Mouse (Mus musculus) adrenal gland, adult 2 months (tissue): ENCODE data around the gene Il13ra1. TPM values are rescaled to one million over a fixed set of nuclear protein-coding genes. Genes with fewer than 3 reads are reported as not detected.

ENCODE experiments used
- DNase-seq: peaks from one replicate; pipeline ENCODE4 v3.0.0; 2021
- long read RNA-seq: library from polyadenylated mRNA; stranded (forward); transcript quantifications from one replicate; pipeline ENCODE4 v2.0.0, GENCODE M21; 2021
- polyA plus RNA-seq: library from polyadenylated mRNA; depleted of rRNA; stranded (reverse); fragments of >200 nt; gene quantifications from 2 replicates; pipeline ENCODE4 v1.2.3, GENCODE M21; 2012; rRNA removed
- total RNA-seq, 2 experiments: library from RNA; stranded (reverse); gene quantifications; 2 replicates each; pipeline ENCODE4 v1.2.3; 2021

Gene Il13ra1
- 10 to 100 TPM in 1 of 2 experiments, 1 to 10 TPM in 1; 7.8 to 17.3 TPM for total RNA-seq
- polyA plus RNA-seq: 1.4 and 2.9 TPM in 2 replicates
- long read RNA-seq, partial matches to known transcripts: 0 of 2 reads
- long read RNA-seq, other reads (novel, unspliced or antisense): 0 of 2 reads

DNA sequence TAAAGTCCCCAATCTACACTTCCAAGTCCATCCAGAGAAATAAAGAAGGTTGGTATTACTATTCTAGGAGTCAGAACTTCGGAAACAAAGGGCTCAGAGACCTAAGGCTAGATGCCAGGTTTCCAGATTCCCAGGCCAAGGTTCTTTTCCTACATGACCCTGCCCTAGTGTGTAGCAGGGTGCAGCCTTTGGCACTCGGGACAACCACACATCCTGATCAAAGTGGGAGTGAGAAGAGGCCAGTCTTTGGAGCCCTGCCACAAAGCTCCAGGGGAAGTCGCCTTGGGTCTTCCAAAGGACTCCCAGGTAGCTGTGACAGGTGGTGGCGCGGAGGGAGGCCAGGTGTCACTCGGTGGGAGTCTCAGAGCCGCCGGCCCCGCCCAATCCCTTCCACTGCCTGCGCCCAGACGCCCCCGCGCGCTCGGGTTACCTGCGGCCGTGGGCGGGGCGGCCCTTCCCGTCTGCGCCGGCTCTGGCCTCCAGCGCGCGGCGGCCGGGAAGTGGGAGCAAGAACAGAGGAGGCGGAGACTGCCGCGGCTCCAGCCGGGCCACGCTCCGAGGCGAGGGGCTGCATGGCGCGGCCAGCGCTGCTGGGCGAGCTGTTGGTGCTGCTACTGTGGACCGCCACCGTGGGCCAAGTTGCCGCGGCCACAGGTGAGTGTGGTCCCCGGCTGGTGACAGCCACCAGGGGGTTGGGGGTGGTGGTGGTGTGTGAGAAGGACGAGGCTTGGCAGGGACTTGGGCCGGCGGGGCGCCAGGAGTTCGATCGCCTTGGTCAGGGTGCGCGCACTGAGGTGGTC is at the start of gene Il13ra1:
Gene Il13ra1, plus strand, starts transcription at position 489 of the 800 bp plus-strand sequence.
- DNase-seq: peak; percentile 61

DNA sequence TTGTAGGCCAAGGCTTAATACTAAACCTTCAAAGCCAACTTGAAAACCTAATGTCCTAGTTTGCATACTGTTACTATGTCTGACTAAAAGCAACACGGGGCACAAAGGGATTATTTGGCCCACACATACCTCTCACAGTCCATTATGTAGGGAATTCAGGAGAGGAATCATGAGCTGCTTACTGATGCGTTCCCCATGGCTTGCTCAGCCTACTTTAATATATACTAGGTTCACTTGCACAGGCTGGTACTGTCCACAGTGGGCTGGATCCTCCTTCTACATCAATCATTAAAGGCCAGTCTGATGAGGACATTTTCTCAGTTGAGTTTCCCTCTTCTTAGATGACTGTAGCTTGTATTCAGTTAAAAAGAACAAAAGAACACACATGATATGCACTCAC is 37.9 kb upstream of the Il13ra1 start:
- no peak for DNase-seq

DNA sequence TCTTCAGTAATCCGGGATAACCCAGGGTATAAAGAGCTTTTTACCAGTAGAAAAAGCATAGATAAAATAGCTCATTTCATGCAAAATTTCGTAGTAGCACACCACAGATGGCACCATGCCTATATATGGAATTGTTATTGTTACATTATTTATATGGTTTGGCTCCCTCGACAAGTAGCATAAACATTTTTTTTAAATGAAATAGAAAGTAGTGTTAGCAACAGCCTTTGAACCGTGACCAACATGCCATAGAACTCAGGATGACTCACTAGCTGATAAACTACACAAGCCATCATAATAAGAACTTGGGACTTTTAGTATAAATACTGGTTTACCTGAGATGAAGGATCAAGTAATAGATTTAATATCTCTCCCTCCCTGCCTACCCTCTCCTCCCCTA is 34.7 kb upstream of the Il13ra1 start:
- DNase-seq: no peak

DNA sequence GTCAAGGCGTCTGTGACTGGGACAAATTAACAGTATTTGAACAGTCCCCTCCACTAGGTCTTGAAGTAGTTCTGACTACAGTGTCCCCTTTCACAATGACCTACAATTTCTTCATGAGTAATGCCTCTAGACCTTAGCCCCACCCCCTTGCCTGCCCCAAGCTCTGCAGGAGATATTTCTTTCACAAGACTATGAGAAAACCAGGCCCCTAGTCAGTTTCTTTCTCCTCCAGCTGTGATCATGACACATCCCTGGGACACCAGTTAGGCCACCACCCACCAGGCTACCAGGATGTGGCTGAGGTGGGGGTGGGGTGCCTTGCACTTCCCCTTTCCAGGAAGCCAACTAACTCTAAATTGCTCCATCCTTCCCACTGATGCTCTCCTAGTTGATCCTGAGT is 29.0 kb upstream of the Il13ra1 start:
- DNase-seq: peak; percentile 45

DNA sequence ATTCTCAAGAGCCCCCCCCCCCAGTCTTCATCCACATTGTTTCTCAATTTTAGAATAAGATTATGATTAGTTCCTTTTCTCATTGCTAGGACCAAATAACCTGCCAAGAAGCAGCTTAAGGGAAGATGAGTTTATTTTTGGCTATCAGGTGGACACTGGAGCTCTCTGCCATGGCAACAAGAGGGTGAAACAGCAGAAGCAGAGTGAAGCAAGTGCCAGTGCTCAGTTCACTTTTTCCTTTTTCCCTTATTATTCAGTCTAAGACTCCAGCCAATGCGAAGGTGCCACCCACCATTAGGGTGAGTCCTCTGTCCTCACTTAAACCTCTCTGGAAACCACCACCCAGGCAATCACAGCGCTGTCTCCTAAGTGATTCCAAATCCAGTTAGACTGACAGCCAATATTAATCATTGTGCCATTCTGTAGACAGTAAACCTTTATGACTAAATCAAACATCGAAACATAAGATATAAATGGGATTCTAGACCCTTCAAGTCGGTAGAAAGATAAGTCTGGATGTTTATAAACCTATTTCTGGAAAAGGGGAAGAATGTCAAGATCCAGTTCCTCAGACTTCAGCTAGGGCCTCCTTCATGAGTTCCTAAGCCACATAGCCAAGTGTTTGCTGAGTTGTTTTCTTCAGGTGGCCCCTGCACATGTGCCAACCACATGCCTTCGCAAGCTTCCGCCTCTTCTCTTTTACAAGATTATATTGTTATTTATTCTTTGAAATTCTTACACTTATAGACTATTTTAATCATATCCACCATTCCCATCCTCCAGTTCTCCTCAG is 23.2 kb upstream of the Il13ra1 start:
- no peak for DNase-seq

DNA sequence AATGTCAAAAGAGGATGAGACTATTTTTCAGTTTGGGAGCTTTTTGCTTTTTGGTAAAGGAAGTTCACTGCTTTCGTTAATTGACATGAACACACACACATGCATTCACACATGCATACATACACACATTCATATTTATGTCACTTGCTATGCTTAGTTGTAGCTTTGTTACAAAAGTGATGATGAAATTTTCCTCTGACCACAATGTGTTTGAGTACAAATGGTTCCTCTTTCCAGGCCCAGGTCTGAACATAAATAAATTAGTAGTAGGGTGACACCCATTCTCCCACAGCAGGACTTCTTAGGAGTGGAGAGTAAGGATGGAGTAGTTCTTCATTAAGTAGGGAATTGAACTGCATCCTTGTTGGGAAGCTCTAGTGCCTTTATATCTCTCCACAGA is 11.0 kb upstream of the Il13ra1 start:
- no peak for DNase-seq

DNA sequence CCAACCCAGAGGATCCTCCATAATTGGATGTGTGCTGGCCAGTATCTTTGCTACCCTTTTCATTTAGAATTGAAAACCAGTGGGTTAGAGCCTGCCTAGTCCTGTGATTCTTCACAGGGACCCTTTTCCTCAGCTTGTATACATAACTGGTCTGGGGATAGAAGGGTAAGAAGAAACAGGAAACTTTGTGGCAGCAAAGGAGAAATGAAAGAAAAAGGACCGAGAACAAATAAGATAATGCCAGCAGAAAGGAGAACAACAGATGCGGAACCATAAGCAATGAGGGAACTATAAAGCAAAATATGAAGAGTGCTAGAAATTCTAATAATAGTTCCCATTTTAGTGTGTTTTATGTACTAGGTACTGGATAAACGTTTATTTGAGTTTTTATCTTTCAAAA is 10.6 kb upstream of the Il13ra1 start:
- no peak for DNase-seq

DNA sequence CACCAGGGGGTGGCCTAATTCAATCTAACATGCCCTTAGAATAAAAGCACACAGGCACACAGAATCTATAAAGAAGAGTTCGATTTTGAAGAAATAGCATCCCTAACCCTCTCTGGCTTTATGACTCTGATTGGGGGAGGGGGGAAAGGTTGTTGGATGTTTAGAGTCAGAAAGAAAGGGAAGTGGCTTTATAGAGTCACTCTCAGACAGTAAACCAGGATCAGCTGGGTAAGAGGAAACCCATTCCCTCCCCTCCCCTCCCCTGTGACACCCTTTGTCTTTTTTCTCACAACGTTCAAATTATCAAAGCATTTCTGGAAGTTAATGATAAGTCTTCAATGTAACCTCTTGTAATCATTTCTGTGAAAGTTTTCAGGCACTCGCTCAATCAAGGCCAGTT is 3.3 kb upstream of the Il13ra1 start:
- no peak for DNase-seq

DNA sequence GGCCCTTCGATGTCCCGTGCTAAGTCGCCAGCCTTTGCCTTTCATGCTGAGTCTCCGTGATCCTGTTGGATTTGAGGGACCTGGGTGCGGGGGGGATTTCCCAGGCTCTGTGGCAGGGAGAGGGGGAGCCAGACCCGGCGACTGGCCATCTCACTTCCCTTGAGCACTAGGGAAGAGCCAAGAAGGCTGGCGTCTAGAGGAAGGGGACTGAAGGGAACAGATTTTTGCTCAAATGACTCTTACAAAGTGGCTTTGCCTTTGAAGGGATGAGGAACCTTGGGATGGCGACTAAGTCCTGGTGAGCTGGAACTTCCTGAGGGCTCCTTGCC is 476 bp downstream of the Il13ra1 start:
- DNase-seq: no peak

DNA sequence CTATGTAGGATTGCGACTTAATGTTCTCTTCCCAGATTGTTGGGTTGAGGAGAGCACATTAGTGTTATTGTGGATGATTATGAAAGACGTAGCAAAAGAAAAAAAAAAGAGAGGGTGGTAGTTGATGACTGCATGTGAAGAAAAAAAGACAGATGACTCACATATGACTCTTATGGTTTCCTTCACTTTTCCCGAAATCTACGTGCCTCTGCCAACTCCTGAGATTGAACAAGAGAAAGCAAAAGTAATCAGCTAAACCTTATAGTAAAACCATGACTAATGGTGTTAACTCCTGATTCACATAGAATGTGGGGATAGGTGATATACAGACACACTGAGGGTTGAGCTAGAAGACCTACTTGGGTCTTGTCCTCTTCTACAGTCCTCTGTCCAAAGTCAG is 3.3 kb downstream of the Il13ra1 start:
- DNase-seq: no peak

DNA sequence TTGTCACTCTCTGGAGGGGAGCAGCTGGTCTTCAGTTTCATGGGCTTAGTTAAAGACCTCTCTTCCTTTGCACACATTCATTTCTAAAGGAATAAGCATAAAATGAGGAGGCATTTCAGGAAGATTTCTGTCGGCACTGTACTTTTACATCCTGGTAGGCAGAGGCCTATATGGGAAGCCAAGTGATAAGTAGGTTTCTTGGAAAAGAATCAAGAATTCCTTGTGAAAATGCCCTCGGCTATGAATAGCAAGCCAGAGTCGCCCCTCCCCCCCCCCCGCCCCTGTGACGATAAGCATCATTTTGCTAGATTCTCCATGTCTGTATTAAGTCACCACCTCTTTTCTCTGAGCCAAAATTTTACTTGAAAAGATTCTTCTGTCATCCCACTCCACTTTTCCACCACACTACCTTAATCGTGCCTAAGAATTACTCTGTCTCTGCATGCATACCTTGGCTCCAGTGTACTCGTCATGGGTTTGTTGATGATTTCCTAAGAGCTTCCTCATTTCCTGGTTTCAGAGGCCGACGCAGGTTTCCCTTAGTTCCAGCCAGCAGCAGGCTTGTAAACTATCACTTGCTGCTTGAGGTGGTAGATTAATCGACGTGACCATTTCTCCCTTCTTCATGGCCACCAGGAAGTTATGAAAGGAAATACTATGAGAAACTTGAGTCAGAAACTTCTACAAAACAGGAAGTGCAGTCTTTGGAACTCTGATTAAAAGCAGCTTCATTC is 17.3 kb downstream of the Il13ra1 start:
- no peak for DNase-seq

DNA sequence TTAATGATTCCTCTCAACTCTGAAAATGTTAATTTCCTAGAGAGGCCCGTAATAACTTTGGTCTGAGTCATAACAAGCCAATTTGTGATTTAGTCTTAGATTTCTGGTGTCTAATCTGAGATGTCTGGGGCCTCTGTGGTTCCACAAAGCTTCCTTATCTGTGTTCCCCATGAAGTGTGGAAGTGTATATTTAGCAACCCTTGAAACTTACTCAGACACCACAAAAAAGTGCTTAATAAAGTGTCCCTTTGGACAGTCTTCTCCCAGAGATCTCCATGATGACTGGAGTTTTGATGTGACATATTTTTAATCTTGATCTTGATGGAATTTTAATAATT is 17.8 kb downstream of the Il13ra1 start:
- no peak for DNase-seq

DNA sequence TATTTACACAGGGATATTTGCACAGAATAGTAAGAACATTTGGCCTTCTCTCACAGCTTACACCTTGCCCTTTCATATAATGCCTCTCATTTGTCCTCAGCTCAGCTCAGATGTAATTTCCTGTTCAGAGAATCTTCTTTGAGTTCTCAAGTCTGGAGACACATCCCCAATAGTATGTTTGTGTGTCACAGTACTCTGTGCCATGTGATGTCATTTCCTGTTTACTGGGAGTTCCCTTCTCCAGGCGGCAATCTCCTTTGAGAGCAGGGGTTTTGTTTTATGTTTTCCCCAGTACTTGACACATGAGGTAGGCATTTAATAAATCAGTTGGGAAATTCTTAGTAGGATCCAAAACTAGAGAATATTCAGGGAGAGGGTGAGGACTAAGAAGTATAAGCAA is 24.4 kb downstream of the Il13ra1 start:
- DNase-seq: no peak

DNA sequence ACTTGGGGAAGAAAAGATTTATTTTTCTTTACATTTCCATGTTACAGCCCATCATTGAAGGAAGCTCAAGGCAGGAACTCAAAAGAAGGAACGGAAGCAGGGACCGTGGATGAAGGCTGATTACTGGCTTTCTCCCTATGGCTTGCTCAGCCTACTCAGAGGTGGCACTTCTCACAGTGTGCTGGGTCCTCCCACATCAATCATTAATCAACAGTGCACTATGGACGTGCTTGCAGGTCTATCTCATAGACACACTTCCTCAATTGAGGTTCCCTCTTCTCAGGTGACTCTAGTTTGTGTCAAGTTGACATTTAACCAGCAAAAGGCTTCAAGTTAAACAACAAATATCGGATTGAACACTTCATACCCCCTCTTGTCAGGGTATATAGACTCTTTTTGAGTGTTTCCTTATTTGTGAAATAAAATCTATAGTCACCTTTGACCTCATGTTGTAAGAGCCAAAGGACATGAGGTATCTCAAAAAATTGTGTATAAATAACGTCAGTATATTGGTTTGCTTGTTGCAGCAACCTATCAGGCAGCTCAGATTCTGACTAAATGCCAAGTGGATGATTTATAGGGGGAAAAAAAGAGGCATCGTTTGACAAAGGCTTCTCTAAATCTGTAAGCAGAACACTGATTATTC is 30.2 kb downstream of the Il13ra1 start:
- no peak for DNase-seq

DNA sequence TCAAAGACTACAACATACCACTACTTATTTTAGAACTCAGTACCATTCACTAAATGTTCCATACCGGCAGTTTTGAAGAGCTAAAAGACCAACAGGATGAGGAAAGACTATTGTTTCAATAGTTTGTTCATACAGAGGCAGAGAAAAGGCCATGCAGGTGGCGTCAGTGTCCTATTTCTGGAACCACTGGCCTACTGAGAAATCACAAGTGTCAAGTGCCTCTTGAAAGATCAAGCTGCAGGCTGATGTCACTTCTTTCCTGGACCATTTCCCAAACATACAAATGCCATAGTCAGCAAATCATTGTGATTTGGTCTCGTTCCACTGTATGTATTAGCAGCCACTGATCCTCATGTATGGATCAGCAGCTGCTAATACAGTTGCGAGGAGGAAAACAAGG is 34.8 kb downstream of the Il13ra1 start:
- DNase-seq: no peak

DNA sequence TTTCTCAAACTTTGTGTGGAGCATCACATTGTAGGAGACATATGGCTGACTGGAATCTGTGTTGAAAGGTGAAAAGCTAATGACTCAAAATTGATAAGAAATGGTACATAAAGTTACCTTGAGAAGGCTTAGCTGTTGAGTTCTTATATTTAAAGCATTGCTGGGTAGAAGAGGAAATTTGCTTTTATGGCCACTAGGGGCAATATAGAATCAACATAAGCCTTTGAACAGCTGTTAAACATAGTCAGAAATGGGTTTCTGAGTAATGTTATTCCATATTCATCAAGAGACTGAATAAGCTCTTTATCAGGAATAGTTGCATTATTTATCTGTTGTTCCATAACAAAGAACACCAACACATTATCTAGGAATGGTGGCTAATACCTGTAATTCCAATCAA is 38.2 kb downstream of the Il13ra1 start:
- no peak for DNase-seq

DNA sequence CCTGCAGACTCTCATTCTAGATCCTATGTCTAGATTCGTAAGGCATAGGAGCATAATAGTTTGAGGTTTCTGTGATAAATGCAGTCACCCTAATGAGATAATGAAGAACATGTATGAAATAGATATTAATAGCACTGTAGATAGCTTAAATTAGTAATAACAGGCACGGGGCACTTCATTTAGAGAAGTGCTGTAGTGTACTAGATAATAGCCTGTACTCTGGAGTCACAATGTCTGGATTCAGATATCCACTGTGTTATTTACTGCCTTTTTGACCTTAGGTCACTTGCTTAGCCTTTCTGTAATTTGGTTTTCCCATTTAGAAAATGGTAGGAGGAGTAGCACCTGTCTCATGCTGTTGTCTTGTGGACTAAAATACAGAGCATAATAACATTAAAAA is 44.8 kb downstream of the Il13ra1 start:
- DNase-seq: no peak

DNA sequence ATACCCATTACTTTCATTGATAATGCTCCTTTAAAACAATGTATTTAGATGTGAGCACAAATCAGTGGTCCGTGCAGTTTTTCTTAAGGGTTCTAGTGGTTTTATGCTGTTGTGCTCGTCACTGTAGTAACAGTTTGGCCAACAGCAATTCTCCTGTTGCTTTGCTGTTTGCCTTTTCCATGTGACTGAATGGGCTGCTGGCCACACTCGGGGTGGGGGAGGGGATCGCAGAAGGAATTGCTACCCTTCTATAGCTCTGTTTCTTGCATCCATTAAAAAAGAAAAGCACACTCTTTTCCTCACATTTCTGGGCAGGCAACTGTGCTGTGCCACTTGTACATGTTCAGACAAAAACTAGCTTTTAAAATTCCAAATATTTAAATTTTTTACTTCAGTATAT is 49.7 kb downstream of the Il13ra1 start:
- no peak for DNase-seq

DNA sequence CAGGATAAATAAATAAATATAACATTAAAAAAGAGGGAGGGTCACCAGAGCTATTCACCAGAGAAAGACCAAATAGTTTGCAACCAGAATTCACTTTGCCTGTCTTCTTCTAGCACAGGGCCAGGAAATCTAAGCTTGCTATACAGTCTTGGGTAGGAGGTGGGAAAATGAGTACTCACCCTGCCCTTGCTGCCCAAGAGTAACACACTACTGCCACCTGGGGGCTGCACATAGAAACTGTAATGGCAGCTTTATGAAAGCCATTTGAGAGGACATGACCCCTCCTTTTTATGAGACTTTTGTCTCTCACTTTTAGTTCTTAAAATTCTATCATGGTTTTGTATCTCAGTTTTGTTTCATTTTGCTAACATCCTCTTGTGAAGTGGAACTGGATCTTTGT is 71.7 kb downstream of the Il13ra1 start:
- DNase-seq: peak; percentile 50

DNA sequence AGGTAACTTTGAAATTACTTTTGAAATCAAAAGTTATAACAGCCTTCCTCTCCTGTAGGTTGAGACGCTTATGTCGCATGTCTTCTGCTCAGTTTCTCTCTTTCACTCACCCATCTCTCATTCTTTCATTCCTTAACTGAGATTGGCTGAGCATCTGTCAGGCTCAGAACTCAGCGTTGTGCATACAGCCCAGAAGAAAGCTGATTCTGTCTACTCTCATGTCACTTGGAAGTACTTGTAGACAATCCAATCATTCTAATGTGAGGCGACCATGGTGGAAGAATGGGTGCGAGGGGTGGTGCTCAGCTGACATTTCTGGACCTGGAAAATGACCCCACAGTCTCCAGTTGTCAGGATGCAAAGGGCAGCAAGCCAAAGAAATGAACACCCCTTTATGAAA is 74.1 kb downstream of the Il13ra1 start:
- no peak for DNase-seq

DNA sequence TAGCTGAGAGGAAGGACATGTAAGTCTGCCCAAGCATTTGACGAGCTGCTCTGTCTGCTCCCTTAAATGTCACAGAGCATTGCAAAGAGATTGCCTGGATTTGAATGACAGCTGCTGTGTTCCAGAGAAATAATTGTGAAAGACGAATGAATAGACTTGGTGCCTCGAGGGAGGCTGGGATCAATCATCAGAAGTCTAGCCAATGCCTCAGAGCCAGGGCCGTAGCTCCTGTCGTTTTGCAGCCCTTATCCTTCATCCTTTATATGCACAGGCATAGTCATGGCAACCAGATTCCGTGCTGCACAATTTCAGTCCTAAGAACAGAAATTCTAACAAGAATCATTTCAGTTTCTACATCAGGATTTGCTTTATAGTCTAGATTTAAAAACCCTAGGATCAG is 74.5 kb downstream of the Il13ra1 start:
- DNase-seq: no peak

DNA sequence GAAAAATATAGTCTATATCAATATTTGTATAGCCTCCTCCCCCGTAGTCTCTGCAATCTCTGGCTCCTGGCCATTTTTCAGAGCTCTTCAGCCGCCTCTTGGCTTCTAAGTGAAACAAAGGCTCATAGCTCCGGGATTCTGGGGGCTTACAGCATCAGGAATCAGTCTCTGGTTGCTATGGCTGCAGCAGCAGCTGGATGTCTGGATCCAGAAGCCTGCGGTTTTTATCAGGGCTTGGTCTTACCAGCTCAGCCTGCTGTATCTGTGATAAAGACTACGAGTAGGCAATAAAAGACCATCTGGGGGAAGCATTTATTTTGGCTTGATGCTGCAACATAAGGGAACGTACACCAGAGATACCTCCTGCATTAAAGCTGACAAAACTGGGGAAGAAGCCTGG is 82.0 kb downstream of the Il13ra1 start:
- no peak for DNase-seq
